Mouse (Mus musculus) G1E (cell line): ENCODE measurements around the gene Wdr43. TPM values are rescaled to one million over a fixed set of nuclear protein-coding genes. Genes with fewer than 3 reads are reported as not detected.

Source experiments
- ATAC-seq: 2 replicates; pipeline ENCODE4 v1.8.0; 2016; ENCODE audit warnings: mild to moderate bottlenecking; ENCODE audit not compliant: insufficient number of reproducible peaks, poor library complexity, low FRiP score, severe bottlenecking; ENCODE audit errors: extremely low read depth
- DNase-seq: peaks from one replicate; pipeline ENCODE4 v3.0.0; 2012; ENCODE audit warnings: low spot score
- H3K27me3 ChIP-seq: 2 replicates; pipeline ENCODE4 v1.6.1; 2012; ENCODE audit warnings: mild to moderate bottlenecking, low read length, inconsistent platforms; ENCODE audit not compliant: insufficient read depth
- H3K36me3 ChIP-seq: replicated peaks from 2 replicates; pipeline ENCODE3; 2012; ENCODE audit warnings: mild to moderate bottlenecking, inconsistent platforms
- H3K4me1 ChIP-seq: 2 replicates; pipeline ENCODE4 v1.6.1; 2012; ENCODE audit warnings: low read depth, low read length, inconsistent platforms, mixed read lengths; ENCODE audit not compliant: insufficient read depth
- H3K4me3 ChIP-seq: 2 replicates; pipeline ENCODE4 v1.5.1; 2012; ENCODE audit warnings: low read depth, mild to moderate bottlenecking, inconsistent platforms, low read length, moderate library complexity, mixed read lengths
- H3K9me3 ChIP-seq: replicated peaks from 2 replicates; pipeline ENCODE4 v1.6.1; 2012; ENCODE audit warnings: inconsistent platforms
- CTCF ChIP-seq: IDR thresholded peaks from 2 replicates; pipeline ENCODE4 v1.5.1; 2012; ENCODE audit warnings: low read depth, low read length, inconsistent platforms, mixed read lengths
- GATA1 ChIP-seq: IDR thresholded peaks from 2 replicates; pipeline ENCODE4 v1.6.1; 2012; ENCODE audit warnings: borderline replicate concordance, low read length, inconsistent platforms, mixed read lengths
- GATA2 ChIP-seq: IDR thresholded peaks from 2 replicates; pipeline ENCODE4 v1.6.1; 2012; ENCODE audit warnings: low read depth, low read length, inconsistent platforms, borderline replicate concordance
- POLR2AphosphoS5 ChIP-seq: IDR thresholded peaks from 2 replicates; pipeline ENCODE4 v1.6.1; 2012; ENCODE audit warnings: low read depth, low read length, inconsistent platforms; ENCODE audit not compliant: insufficient replicate concordance
- TAL1 ChIP-seq: conservative IDR thresholded peaks from 2 replicates; pipeline ENCODE4 v1.6.1; 2012; ENCODE audit warnings: low read depth, low read length, inconsistent platforms, mixed read lengths
- polyA plus RNA-seq: library from polyadenylated mRNA; stranded (reverse); fragments of >175 nt; gene quantifications from 2 replicates; pipeline ENCODE4 v1.2.3, GENCODE M21; 2012
- total RNA-seq, 2 experiments: library from RNA; stranded (forward) in 1 of 2; stranded (reverse) in 1 of 2; fragments of 200-1000 nt in 1 of 2; fragments of >200 nt in 1 of 2; fragmentation: Nextera tagmentation in 1 of 2; gene quantifications; 2 replicates each; pipeline ENCODE4 v1.2.3; 2014 to 2017

Wdr43 gene
- total and polyA plus RNA-seq, 3 experiments = 77.6 to 231 (median 205) TPM

- Histone ChIP-seq H3K9me3 (no peaks in the 10 kb centered on the region), H3K4me1 (no peaks in the 10 kb centered on the region; the same call in 1 of the 2 replicates), H3K27me3 (peaks cover 8% of the 10 kb centered on the region), H3K4me3 (no peak within 1 kb of the TSS), H3K36me3 (no peaks in the 10 kb centered on the region)
- no peak for TF ChIP-seq TAL1
- no peak for TF ChIP-seq GATA2
- no peak for DNase-seq
- no peak for ATAC-seq
Measured at GRCm38 (mm10) chr17:71673092-71673491, 57.4 kb downstream of the Wdr43 start, which contains the start of gene Togaram2. TSS of gene Togaram2 (plus strand) at chr17:71673261.

GRCm38 (mm10) chr17:71673936-71674335 lies 58.2 kb downstream of the Wdr43 start:
- Histone ChIP-seq H3K4me3 (no peak overlapping the region), H3K9me3 (no peaks in the 10 kb centered on the region), H3K4me1 (no peaks in the 10 kb centered on the region), H3K27me3 (peaks cover 4% of the 10 kb centered on the region), H3K36me3 (no peaks in the 10 kb centered on the region)
- ATAC-seq (no peak), DNase-seq (no peak)
- TF ChIP-seq GATA1 = no peak
- no peak for TF ChIP-seq TAL1
- TF ChIP-seq CTCF = no peak
- TF ChIP-seq POLR2AphosphoS5 = no peak
- TF ChIP-seq GATA2 = no peak

GRCm38 (mm10) chr17:71674886-71675285 lies 59.2 kb downstream of the Wdr43 start:
- TF ChIP-seq GATA2 (no peak), POLR2AphosphoS5 (no peak)
- no peaks in the 10 kb centered on the region for H3K36me3 ChIP-seq
- no peak overlapping the region for H3K4me3 ChIP-seq
- ATAC-seq (no peak), DNase-seq (no peak)
- H3K4me1 ChIP-seq = no peaks in the 10 kb centered on the region
- peaks cover 4% of the 10 kb centered on the region for H3K9me3 ChIP-seq
- H3K27me3 ChIP-seq = peaks cover 3% of the 10 kb centered on the region; the same call in 1 of the 2 replicates

DNA sequence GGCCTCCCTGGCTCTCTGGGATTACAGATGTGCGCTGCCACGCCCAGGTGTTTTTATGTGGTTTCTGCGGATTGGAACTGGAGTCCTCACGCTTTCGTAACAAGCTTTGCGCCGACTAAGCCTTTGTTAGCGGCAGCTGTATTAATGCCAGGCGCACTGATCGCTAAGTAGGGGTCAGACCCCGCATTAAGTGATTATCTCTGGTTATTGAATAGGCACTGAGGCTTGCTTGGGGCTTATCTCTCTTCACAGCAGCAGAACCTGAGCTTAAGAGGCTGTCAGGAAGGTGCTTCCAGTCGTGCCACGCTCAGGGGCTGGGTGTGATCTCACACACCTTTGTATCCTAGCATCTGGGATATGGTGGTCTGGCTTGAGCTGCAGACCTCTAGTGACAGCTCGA lies 66.0 kb downstream of the Wdr43 start:
- Histone ChIP-seq H3K9me3 (peaks cover 4% of the 10 kb centered on the region), H3K27me3 (no peaks in the 10 kb centered on the region), H3K36me3 (no peaks in the 10 kb centered on the region), H3K4me3 (no peak overlapping the region), H3K4me1 (no peaks in the 10 kb centered on the region; the same call in 1 of the 2 replicates)
- TF ChIP-seq GATA1 (no peak), TAL1 (no peak), CTCF (no peak), POLR2AphosphoS5 (no peak), GATA2 (no peak)
- DNase-seq = no peak
- ATAC-seq = no peak

DNA sequence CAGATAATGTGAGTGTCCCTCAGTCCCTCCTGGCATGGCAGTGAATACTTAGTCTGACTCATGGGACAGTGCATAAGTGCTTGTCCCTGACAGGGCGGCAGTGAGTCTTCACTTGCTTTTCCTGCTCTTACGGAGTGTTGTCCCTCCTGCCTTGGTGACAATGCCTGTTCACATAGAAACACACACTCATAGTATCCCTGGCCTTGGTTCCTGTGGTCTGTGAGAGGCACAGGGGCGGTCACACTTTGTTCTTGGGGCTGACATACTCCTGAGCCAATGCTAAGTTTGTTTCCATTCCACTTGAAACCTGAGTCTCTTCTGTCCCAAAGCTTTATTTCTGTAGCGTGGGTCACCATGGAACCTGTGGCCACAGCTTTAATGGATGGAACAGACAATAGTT lies 66.7 kb downstream of the Wdr43 start:
- TF ChIP-seq GATA2 (no peak), CTCF (no peak), TAL1 (no peak), POLR2AphosphoS5 (no peak), GATA1 (no peak)
- DNase-seq = no peak
- Histone ChIP-seq H3K9me3 (peaks cover 4% of the 10 kb centered on the region), H3K27me3 (no peaks in the 10 kb centered on the region), H3K4me1 (no peaks in the 10 kb centered on the region; the same call in 1 of the 2 replicates), H3K36me3 (no peaks in the 10 kb centered on the region), H3K4me3 (no peak overlapping the region)
- ATAC-seq = no peak

GRCm38 (mm10) chr17:71683281-71683680 lies 67.6 kb downstream of the Wdr43 start:
- ATAC-seq = no peak
- Histone ChIP-seq H3K36me3 (no peaks in the 10 kb centered on the region), H3K9me3 (peaks cover 4% of the 10 kb centered on the region), H3K27me3 (no peaks in the 10 kb centered on the region), H3K4me3 (no peak overlapping the region), H3K4me1 (no peaks in the 10 kb centered on the region; the same call in 1 of the 2 replicates)
- no peak for TF ChIP-seq TAL1
- TF ChIP-seq CTCF = no peak
- TF ChIP-seq GATA2 = no peak
- no peak for TF ChIP-seq GATA1
- TF ChIP-seq POLR2AphosphoS5 = no peak
- DNase-seq = no peak

- TF ChIP-seq CTCF (no peak), TAL1 (no peak), GATA2 (no peak), GATA1 (no peak), POLR2AphosphoS5 (no peak)
- no peak for DNase-seq
- ATAC-seq = no peak
- Histone ChIP-seq H3K4me1 (no peaks in the 10 kb centered on the region; the same call in 1 of the 2 replicates), H3K4me3 (no peak overlapping the region), H3K27me3 (no peaks in the 10 kb centered on the region), H3K36me3 (no peaks in the 10 kb centered on the region), H3K9me3 (peaks cover 6% of the 10 kb centered on the region)
Measured at GRCm38 (mm10) chr17:71684103-71684608, 68.5 kb downstream of the Wdr43 start.
